Mouse (Mus musculus) retina, postnatal 1 day (tissue): ENCODE results near the gene Mab21l1.

ENCODE experiments used
- DNase-seq: peaks from one replicate; pipeline ENCODE4 v3.0.0-alpha.2; 2012

Gene Mab21l1

GRCm38 (mm10) chr3:55782056-55782687 lies at the start of gene Mab21l1:
Gene Mab21l1 (plus strand): TSS chr3:55782510.
- DNase-seq, result peak; percentile 96

- peak; percentile 53 for DNase-seq
Observed at GRCm38 (mm10) chr3:55733665-55734064, 48.6 kb upstream of the Mab21l1 start.

- DNase-seq, result peak; percentile 63
Observed at GRCm38 (mm10) chr3:55741428-55741827, 40.9 kb upstream of the Mab21l1 start.

- DNase-seq, result peak; percentile 55
Observed at GRCm38 (mm10) chr3:55742218-55742617, 40.1 kb upstream of the Mab21l1 start.

GRCm38 (mm10) chr3:55742654-55743053 lies 39.7 kb upstream of the Mab21l1 start:
- peak; percentile 72 for DNase-seq

- DNase-seq, result no peak
Observed at GRCm38 (mm10) chr3:55743885-55744284, 38.4 kb upstream of the Mab21l1 start.

GRCm38 (mm10) chr3:55750445-55751065 lies 31.8 kb upstream of the Mab21l1 start:
- DNase-seq, result peak; percentile 93

- DNase-seq, result peak; percentile 97
Observed at GRCm38 (mm10) chr3:55751363-55751762, 30.9 kb upstream of the Mab21l1 start.

- DNase-seq, result no peak
Observed at GRCm38 (mm10) chr3:55752558-55752957, 29.8 kb upstream of the Mab21l1 start.

- peak; percentile 55 for DNase-seq
Observed at GRCm38 (mm10) chr3:55753872-55754271, 28.4 kb upstream of the Mab21l1 start.

- peak; percentile 60 for DNase-seq
Observed at GRCm38 (mm10) chr3:55754981-55755608, 27.2 kb upstream of the Mab21l1 start.

GRCm38 (mm10) chr3:55755805-55756601 lies 26.3 kb upstream of the Mab21l1 start:
- peak; percentile 93 for DNase-seq

- DNase-seq, result peak; percentile 79
Observed at GRCm38 (mm10) chr3:55756602-55757190, 25.6 kb upstream of the Mab21l1 start.

- DNase-seq, result peak; percentile 62
Observed at GRCm38 (mm10) chr3:55758297-55758696, 24.0 kb upstream of the Mab21l1 start.

GRCm38 (mm10) chr3:55763591-55763990 lies 18.7 kb upstream of the Mab21l1 start:
- no peak for DNase-seq

GRCm38 (mm10) chr3:55768654-55769053 lies 13.7 kb upstream of the Mab21l1 start:
- DNase-seq, result no peak

- no peak for DNase-seq
Observed at GRCm38 (mm10) chr3:55769308-55769707, 13.0 kb upstream of the Mab21l1 start.

GRCm38 (mm10) chr3:55774203-55774602 lies 8.1 kb upstream of the Mab21l1 start:
- DNase-seq, result peak; percentile 73

- no peak for DNase-seq
Observed at GRCm38 (mm10) chr3:55775245-55775644, 7.1 kb upstream of the Mab21l1 start.

- DNase-seq, result no peak
Observed at GRCm38 (mm10) chr3:55775753-55776152, 6.6 kb upstream of the Mab21l1 start.

- no peak for DNase-seq
Observed at GRCm38 (mm10) chr3:55777501-55777900, 4.8 kb upstream of the Mab21l1 start.

- peak; percentile 75 for DNase-seq
Observed at GRCm38 (mm10) chr3:55778764-55779730, 3.3 kb upstream of the Mab21l1 start.
